Mouse (Mus musculus): ENCODE results near the gene Krtap5-5. TPM values are rescaled to one million over a fixed set of nuclear protein-coding genes. Genes with fewer than 3 reads are reported as not detected.
"Not testable (repeated sequence)": the region's sequence is repeated elsewhere in the genome, so short reads cannot be mapped to it uniquely, and the experiment has no call there.

The Krtap5-5 gene
- total and polyA plus RNA-seq, 2 experiments from 2014 or later = not detected

- Histone ChIP-seq H3K4me2 (ENCODE audit: low read depth, low read length) (no peak overlapping the region), H3K36me3 (replicated peaks; ENCODE audit: control insufficient read depth, insufficient read depth, low read length) (no peaks in the 10 kb centered on the region), H3K4me1 (ENCODE audit: control insufficient read depth, insufficient read depth) (no peaks in the 10 kb centered on the region), H3K27ac (ENCODE audit: low read depth) (no peak overlapping the region), H3K27me3 (ENCODE audit: control insufficient read depth, insufficient read depth, low read length) (no peaks in the 10 kb centered on the region), H3K9ac (replicated peaks; ENCODE audit: low read depth, low read length) (no peak overlapping the region), H3K9me3 (replicated peaks; ENCODE audit: control insufficient read depth, low read length) (no peaks in the 10 kb centered on the region), H3K4me3 (ENCODE audit: low read depth, low read length) (no peak overlapping the region)
- DNase-seq (ENCODE audit: low spot score) = peak; percentile 30
- 3% methylated on average over 1 of the region's 1 CpGs for WGBS
- ATAC-seq (ENCODE audit: insufficient read depth, low read depth) = no peak
- TF ChIP-seq CTCF (IDR thresholded peaks at IDR 0.05; ENCODE audit: low read depth) (peak; percentile 63), EP300 (IDR thresholded peaks at IDR 0.05; ENCODE audit: low read depth) (no peak)
Observed at GRCm38 (mm10) chr7:142249824-142250223, 20.1 kb upstream of the Krtap5-5 start.

- H3K9me3 ChIP-seq (replicated peaks; ENCODE audit: control insufficient read depth, low read length) = no peaks in the 10 kb centered on the region
- H3K4me1 ChIP-seq (ENCODE audit: control insufficient read depth, insufficient read depth) = no peaks in the 10 kb centered on the region
- no peak within 1 kb of the TSS for H3K4me3 ChIP-seq (ENCODE audit: low read depth, low read length)
- 37% methylated on average over 2 of the region's 2 CpGs for WGBS
- H3K27me3 ChIP-seq (ENCODE audit: control insufficient read depth, insufficient read depth, low read length) = no peaks in the 10 kb centered on the region
- no peak within 1 kb of the TSS for H3K27ac ChIP-seq (ENCODE audit: low read depth)
- no peak within 1 kb of the TSS for H3K9ac ChIP-seq (replicated peaks; ENCODE audit: low read depth, low read length)
- H3K36me3 ChIP-seq (replicated peaks; ENCODE audit: control insufficient read depth, insufficient read depth, low read length) = no peaks in the 10 kb centered on the region
- ATAC-seq (ENCODE audit: insufficient read depth, low read depth) (no peak), DNase-seq (ENCODE audit: low spot score) (no peak)
- no peak within 1 kb of the TSS for H3K4me2 ChIP-seq (ENCODE audit: low read depth, low read length)
- no peak for TF ChIP-seq EP300 (IDR thresholded peaks at IDR 0.05; ENCODE audit: low read depth)
- no peak for TF ChIP-seq CTCF (IDR thresholded peaks at IDR 0.05; ENCODE audit: low read depth)
Observed at GRCm38 (mm10) chr7:142240978-142241377, 11.2 kb upstream of the Krtap5-5 start, which contains the start of gene Gm40460. Gm40460 (minus strand) TSS chr7:142241078.

- Histone ChIP-seq H3K9ac (replicated peaks; ENCODE audit: low read depth, low read length) (no peak overlapping the region), H3K4me2 (ENCODE audit: low read depth, low read length) (no peak overlapping the region), H3K9me3 (replicated peaks; ENCODE audit: control insufficient read depth, low read length) (peaks cover 12% of the 10 kb centered on the region; the same call in 1 of the 2 replicates), H3K36me3 (replicated peaks; ENCODE audit: control insufficient read depth, insufficient read depth, low read length) (no peaks in the 10 kb centered on the region), H3K27me3 (ENCODE audit: control insufficient read depth, insufficient read depth, low read length) (no peaks in the 10 kb centered on the region), H3K27ac (ENCODE audit: low read depth) (no peak overlapping the region), H3K4me1 (ENCODE audit: control insufficient read depth, insufficient read depth) (0 out of 2 replicates have a peak, but pooled peaks cover 6% of the 10 kb centered on the region), H3K4me3 (ENCODE audit: low read depth, low read length) (no peak overlapping the region)
- ATAC-seq (ENCODE audit: insufficient read depth, low read depth) = no peak
- no peak for DNase-seq (ENCODE audit: low spot score)
- TF ChIP-seq EP300 (IDR thresholded peaks at IDR 0.05; ENCODE audit: low read depth) = no peak
- TF ChIP-seq CTCF (IDR thresholded peaks at IDR 0.05; ENCODE audit: low read depth) = no peak
- 16% methylated on average over 1 of the region's 1 CpGs for WGBS
Observed at GRCm38 (mm10) chr7:142231540-142231939, 1.8 kb upstream of the Krtap5-5 start.

GRCm38 (mm10) chr7:142224518-142224917 is 5.3 kb downstream of the Krtap5-5 start:
- 25% methylated on average over 2 of the region's 2 CpGs for WGBS
- H3K9ac ChIP-seq (replicated peaks; ENCODE audit: low read depth, low read length) = no peak overlapping the region
- no peaks in the 10 kb centered on the region for H3K36me3 ChIP-seq (replicated peaks; ENCODE audit: control insufficient read depth, insufficient read depth, low read length)
- no peaks in the 10 kb centered on the region for H3K4me1 ChIP-seq (ENCODE audit: control insufficient read depth, insufficient read depth)
- no peak overlapping the region for H3K4me3 ChIP-seq (ENCODE audit: low read depth, low read length)
- no peak for DNase-seq (ENCODE audit: low spot score)
- no peaks in the 10 kb centered on the region for H3K27me3 ChIP-seq (ENCODE audit: control insufficient read depth, insufficient read depth, low read length)
- no peak for ATAC-seq (ENCODE audit: insufficient read depth, low read depth)
- no peak overlapping the region for H3K4me2 ChIP-seq (ENCODE audit: low read depth, low read length)
- H3K27ac ChIP-seq (ENCODE audit: low read depth) = no peak overlapping the region
- no peaks in the 10 kb centered on the region for H3K9me3 ChIP-seq (replicated peaks; ENCODE audit: control insufficient read depth, low read length)
- TF ChIP-seq EP300 (IDR thresholded peaks at IDR 0.05; ENCODE audit: low read depth) (no peak), CTCF (IDR thresholded peaks at IDR 0.05; ENCODE audit: low read depth) (no peak)

- H3K4me3 ChIP-seq (ENCODE audit: low read depth, low read length); H3K4me1 ChIP-seq (ENCODE audit: control insufficient read depth, insufficient read depth); H3K9ac ChIP-seq (replicated peaks; ENCODE audit: low read depth, low read length); H3K4me2 ChIP-seq (ENCODE audit: low read depth, low read length); DNase-seq (ENCODE audit: low spot score); H3K9me3 ChIP-seq (replicated peaks; ENCODE audit: control insufficient read depth, low read length); ATAC-seq (ENCODE audit: insufficient read depth, low read depth); H3K36me3 ChIP-seq (replicated peaks; ENCODE audit: control insufficient read depth, insufficient read depth, low read length); H3K27me3 ChIP-seq (ENCODE audit: control insufficient read depth, insufficient read depth, low read length); H3K27ac ChIP-seq (ENCODE audit: low read depth): not testable (repeated sequence)
- WGBS = 37% methylated on average over 1 of the region's 1 CpGs
Observed at GRCm38 (mm10) chr7:142212136-142212535, 17.6 kb downstream of the Krtap5-5 start.

- 22% methylated on average over 1 of the region's 1 CpGs for WGBS
- no peak for DNase-seq (ENCODE audit: low spot score)
- Histone ChIP-seq H3K9me3 (replicated peaks; ENCODE audit: control insufficient read depth, low read length) (no peaks in the 10 kb centered on the region), H3K27ac (ENCODE audit: low read depth) (no peak within 1 kb of the TSS), H3K36me3 (replicated peaks; ENCODE audit: control insufficient read depth, insufficient read depth, low read length) (no peaks in the 10 kb centered on the region), H3K4me1 (ENCODE audit: control insufficient read depth, insufficient read depth) (no peaks in the 10 kb centered on the region), H3K27me3 (ENCODE audit: control insufficient read depth, insufficient read depth, low read length) (no peaks in the 10 kb centered on the region), H3K4me2 (ENCODE audit: low read depth, low read length) (no peak within 1 kb of the TSS), H3K9ac (replicated peaks; ENCODE audit: low read depth, low read length) (no peak within 1 kb of the TSS), H3K4me3 (ENCODE audit: low read depth, low read length) (no peak within 1 kb of the TSS)
- no peak for ATAC-seq (ENCODE audit: insufficient read depth, low read depth)
- TF ChIP-seq CTCF (IDR thresholded peaks at IDR 0.05; ENCODE audit: low read depth) = no peak
- TF ChIP-seq EP300 (IDR thresholded peaks at IDR 0.05; ENCODE audit: low read depth) = no peak
Observed at GRCm38 (mm10) chr7:142211559-142211958, 18.2 kb downstream of the Krtap5-5 start, which contains the start of gene Gm7579. Gm7579 (plus strand) TSS chr7:142211859.

GRCm38 (mm10) chr7:142206891-142207290 is 22.9 kb downstream of the Krtap5-5 start:
- H3K4me1 ChIP-seq (ENCODE audit: control insufficient read depth, insufficient read depth); H3K9ac ChIP-seq (replicated peaks; ENCODE audit: low read depth, low read length); H3K27me3 ChIP-seq (ENCODE audit: control insufficient read depth, insufficient read depth, low read length); H3K4me2 ChIP-seq (ENCODE audit: low read depth, low read length); H3K27ac ChIP-seq (ENCODE audit: low read depth); H3K4me3 ChIP-seq (ENCODE audit: low read depth, low read length); H3K9me3 ChIP-seq (replicated peaks; ENCODE audit: control insufficient read depth, low read length); DNase-seq (ENCODE audit: low spot score); H3K36me3 ChIP-seq (replicated peaks; ENCODE audit: control insufficient read depth, insufficient read depth, low read length); ATAC-seq (ENCODE audit: insufficient read depth, low read depth): not testable (repeated sequence)
- WGBS = 72% methylated on average over 5 of the region's 5 CpGs

All from heart, postnatal 0 days (tissue).